Mouse (Mus musculus): ENCODE data around the gene Zfp239.
"Not testable (repeated sequence)": the region's sequence is repeated elsewhere in the genome, so short reads cannot be mapped to it uniquely, and the experiment has no call there.

Zfp239 gene

DNA sequence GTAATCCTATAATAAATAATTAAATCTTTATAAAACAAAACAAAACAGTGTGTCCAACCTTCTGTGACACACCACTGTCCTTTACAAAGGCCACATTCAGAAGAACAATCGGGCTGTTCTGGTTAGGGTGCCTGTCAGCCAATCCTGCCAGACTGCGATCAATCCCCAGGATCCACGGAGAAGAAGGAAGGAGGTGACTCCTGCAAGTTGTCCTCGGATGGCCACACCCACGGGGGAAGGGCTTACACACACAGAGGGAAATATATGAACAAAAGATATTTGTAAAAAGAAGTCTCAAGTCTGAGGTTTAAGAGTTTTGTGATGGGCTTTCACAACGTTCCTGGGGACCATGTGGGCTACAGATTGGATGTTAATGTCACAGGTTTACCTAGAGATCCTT, at the start of gene Zfp239:
Gene Zfp239, plus strand, starts transcription at position 253 of the 400 bp plus-strand sequence.
- DNase-seq: no peak

DNA sequence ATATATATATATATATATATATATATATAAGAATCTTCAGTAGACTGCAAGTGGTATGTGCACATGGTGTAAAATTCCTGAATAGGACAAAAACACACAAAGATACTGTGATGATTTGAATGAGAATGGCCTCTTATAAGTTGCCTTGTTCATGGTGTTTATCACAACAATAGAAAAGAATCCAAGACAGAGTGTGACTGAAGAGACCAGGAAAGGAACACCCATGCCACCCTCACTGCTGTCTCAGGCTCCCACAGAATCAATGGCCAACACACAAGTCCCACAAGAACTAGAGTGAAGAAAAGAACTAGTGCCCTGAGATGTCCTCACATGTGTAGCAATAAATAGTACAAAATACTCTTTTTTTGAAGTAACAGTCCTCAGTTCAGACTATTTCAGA, 47.2 kb upstream of the Zfp239 start:
- no peak for DNase-seq

DNA sequence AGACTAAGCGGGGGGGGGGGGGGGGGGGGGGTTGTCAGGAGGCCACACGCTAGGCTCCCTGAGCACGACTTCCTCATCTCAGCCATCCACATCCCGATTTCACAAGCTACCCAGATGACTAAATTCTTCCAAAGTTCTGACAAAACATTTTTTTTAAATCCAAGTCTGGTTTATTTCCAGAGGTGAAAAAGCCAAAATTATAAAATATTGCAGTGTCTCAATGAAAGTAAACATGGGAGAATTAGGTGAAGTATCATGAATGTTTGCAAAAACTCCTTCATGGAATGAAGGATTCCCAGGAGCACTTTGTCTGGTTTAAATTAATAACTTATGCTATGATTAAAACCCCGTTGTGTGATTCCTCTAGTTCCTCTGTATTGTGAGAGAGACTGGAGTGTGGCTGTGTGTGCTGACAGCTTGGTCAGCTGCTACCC, 44.8 kb upstream of the Zfp239 start:
- no peak for DNase-seq

- no peak for DNase-seq
These were observed 41.6 kb upstream of the Zfp239 start for GRCm38 (mm10) chr6:117820327-117820726.

- peak in 1 of 2 experiments; percentile 57 for DNase-seq
These were observed 36.5 kb upstream of the Zfp239 start for GRCm38 (mm10) chr6:117825369-117825768.

GRCm38 (mm10) chr6:117828273-117828672, 33.6 kb upstream of the Zfp239 start:
- peak; percentile 16 to 57 for DNase-seq

DNA sequence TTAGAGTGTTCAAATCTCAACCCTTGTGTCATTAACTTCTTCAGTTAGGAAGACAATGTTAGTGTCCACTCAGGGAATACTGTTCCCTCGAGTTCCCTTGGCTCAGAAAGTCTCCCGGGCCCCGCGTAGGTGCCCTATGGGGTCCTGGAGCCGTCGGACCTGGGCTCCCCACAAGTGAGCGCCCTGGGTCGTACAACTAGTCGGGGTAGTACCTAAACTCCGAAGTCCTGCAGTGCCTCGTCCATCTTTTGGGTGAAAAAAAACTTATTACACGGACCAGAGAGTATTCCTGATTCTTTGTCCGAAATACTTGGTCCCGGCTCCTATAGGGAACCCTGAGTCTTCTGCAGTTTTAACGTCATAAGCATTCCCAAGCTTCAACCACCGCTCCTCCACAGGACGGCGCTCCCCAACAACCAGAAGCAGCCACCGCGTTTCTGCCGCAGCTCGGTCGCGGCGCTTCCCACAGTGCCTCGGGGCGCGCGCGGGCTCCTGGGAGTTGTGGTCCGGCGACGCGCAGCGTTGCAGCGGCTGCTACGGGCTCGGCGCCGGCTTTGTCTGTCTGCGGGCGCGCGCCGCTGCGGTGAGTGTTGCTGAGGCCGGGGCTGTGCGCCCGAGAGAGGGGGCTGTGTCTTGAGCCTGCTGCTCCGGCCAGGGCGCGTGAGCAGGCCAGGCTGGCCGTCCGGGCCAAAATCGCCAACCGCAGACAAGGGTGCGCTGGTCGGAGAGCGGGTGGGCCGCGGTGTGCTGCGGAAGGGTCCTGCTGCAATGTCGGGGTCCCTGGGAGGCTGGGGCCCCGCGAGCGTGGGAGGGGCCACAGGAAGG, 21.0 kb upstream of the Zfp239 start, which contains the start of gene Zfp637:
Gene Zfp637, plus strand, starts transcription at position 495 of the 825 bp plus-strand sequence.
- peak; percentile 79 to 89 for DNase-seq

DNA sequence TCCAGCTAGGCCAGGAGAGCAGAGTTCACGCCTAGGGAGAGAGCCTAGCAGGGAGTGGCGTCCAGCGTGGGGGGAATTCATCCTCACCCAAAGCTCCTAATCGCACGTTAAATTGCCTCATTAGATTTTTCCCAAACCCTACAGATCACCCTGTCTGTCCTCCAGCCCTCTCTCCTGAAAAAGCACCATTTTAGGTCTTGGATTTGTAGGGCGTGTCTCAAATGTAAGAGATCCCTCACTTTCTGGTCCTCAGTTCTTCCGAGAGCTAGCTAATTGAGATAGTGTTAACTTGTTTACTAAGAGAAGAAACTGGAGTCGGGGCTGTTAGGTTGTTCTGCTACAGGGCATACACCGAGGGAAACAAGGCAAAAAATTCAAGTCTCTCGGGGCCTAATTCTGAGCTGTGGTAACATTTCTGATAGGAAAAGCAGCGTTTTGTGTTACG, 20.4 kb upstream of the Zfp239 start:
- DNase-seq: no peak

DNA sequence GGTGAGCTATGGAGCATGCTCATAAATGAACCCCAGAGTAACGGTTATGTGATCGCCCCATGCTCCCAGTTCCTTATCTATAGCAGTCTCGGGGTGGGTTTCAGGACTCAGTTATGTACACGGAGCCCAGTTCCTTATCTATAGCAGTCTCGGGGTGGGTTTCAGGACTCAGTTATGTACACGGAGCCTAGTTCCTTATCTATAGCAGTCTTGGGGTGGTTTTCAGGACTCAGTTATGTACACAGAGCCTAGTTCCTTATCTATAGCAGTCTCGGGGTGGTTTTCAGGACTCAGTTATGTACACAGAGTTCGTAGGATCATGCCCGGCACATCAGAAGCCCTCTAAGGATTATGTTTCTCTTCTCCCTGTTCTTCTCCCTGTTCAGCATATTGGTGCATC, 17.3 kb upstream of the Zfp239 start:
- no peak for DNase-seq

- DNase-seq: not testable (repeated sequence)
These were observed 15.2 kb upstream of the Zfp239 start for GRCm38 (mm10) chr6:117846671-117847070.

GRCm38 (mm10) chr6:117847772-117848171, 14.1 kb upstream of the Zfp239 start:
- no peak for DNase-seq

- no peak for DNase-seq
These were observed 13.3 kb upstream of the Zfp239 start for GRCm38 (mm10) chr6:117848577-117848976.

DNA sequence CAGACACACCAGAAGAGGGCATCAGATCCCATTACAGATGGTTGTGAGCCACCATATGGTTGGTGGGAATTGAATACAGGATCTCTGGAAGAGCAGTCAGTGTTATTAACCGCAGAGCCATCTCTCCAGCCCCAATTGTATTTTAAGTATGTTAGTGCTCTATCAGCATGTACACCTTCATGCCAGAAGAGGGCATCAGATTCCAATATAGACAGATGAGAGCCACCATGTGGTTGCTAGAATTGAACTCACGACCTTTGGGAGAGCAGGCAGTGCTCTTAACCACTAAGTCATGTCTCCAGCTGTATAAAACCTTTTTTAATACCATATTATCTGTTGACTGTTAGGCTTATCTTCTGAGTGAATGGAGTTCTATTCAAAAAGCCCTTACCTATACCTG, 10.2 kb upstream of the Zfp239 start:
- DNase-seq: no peak

GRCm38 (mm10) chr6:117857990-117858389, 3.9 kb upstream of the Zfp239 start:
- DNase-seq: no peak

GRCm38 (mm10) chr6:117862465-117862864, 565 bp downstream of the Zfp239 start:
- DNase-seq: no peak

GRCm38 (mm10) chr6:117862899-117863620, 1.2 kb downstream of the Zfp239 start:
- peak; percentile 27 to 57 for DNase-seq

GRCm38 (mm10) chr6:117863751-117864150, 1.9 kb downstream of the Zfp239 start:
- no peak for DNase-seq

DNA sequence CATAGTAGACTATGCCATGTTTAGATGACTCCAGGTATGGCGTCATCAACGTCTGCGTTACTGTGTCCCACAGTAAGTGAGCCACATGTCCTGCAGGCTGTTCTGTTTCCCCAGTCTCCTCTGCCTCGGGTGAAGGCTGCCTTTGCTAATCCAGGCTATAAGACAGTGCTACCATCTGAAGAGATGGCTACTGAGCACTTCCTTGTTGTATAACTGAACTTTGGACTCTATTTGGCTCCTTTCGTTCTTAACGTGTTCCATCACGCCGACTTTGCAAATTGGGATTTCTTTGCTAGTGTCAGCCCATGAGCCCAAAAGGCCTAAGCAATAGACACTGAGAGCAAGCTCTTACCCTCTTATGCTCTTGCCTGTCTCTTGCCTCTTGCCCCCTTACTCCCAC, 6.3 kb downstream of the Zfp239 start:
- DNase-seq: no peak

DNA sequence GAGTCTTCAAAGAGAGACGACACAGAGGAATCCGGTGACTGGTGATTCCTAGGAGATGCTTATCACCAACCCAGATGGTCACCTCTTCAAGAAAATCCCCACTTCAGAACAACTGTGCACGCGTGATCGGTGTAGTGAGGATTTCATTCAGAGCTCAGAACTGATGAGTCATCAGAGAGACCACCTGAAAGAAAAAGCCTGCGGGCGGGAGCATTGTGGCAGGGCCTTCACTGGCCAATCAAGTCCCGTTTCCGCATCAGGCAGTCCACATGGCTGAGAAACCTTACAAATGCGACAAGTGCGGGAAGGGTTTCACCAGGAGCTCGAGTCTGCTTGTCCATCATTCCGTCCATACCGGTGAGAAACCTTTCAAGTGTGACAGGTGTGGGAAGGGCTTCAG, 9.1 kb downstream of the Zfp239 start:
- no peak for DNase-seq

DNA sequence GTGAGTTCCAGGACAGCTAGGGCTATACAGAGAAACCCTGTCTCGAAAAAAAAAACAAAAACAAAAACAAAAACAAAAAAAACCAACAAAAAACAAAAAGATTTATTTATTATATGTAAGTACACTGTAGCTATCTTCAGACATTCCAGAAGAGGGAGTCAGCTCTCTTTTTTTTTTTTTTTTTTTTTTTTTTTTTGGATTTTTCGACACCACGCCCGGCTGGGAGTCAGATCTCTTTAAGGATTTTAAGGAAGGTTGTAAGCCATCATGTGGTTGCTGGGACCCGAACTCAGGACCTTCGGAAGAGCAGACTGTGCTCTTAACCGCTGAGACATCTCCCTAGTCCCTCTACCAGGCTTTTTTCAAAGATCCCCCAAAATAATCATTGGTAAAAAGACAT, 11.6 kb downstream of the Zfp239 start:
- DNase-seq: not testable (repeated sequence)

- DNase-seq: peak in 1 of 2 experiments; percentile 30
These were observed 12.9 kb downstream of the Zfp239 start for GRCm38 (mm10) chr6:117874621-117875281.

DNA sequence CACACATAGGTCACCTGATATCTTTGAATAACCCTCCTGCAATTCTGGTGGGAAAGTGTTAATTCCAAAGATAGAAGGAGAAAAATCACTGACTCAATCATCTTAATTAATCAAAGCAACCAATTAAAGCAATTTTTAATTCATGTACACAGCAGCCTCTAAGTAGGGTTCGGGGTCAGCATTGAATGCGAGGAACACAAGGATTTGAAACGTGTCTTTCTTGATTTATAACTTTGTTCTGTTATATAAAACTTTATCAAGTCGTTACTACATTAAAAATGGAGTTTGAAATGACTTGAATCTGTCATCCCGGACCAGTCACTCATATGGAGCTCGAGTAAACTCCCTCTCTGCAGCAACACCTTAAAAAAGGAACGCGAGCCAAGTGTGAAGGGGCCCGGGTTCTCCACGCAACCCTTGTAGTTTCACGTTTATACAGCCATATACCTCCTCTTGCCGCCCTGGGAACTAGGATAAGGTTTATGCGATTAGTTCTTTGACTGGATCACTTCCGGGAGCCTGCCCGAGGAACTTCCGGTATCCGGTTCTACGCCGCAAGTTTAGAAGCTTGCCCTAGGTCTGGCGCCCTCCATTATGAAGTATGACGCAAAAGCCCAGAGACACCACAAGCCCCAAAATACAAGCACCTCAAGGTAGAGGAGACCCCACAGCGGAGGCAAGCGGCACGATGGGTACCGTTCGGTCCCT, 17.0 kb downstream of the Zfp239 start:
- no peak for DNase-seq

All from spleen, adult 18-20 months (tissue).